Mouse (Mus musculus): ENCODE data around the gene Rngtt. TPM values are rescaled to one million over a fixed set of nuclear protein-coding genes. Genes with fewer than 3 reads are reported as not detected.
"Not testable (repeated sequence)": the region's sequence is repeated elsewhere in the genome, so short reads cannot be mapped to it uniquely, and the experiment has no call there.

Rngtt gene
- polyA plus RNA-seq, 1 experiment from 2014 or later, result 19.0 TPM

DNA sequence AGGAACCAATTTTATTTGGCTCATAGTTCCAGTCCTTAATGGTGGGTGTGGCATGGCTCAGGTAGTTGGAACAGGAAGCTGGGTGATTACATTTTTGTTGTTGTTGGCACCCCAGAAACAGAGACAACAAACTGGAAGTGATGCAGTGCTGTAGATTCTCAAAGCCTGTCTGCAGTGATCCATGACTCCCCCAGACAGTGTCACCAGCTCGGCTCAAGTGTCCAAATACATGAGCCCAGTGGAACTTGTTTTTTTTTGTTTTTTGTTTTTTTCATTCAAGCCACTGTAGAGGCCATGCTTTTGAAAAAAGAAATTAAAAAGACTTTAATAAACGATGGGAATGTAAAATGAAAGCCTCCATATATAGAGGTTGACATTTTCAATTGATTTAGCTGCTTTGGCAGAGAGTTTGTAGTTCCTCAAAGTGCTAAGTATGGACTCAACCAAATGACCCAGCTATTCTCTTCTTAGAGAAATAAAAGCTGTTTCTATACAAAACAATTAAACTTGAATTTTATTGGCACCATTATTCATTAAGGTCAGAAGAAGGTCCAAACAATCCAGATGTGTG is 95.7 kb downstream of the Rngtt start:
- 83% methylated on average over 2 of the region's 2 CpGs for WGBS
- Histone ChIP-seq H3K27me3 (no peaks in the 10 kb centered on the region), H3K9me3 (no peaks in the 10 kb centered on the region), H3K27ac (replicated peaks) (no peak overlapping the region), H3K4me1 (replicated peaks) (no peaks in the 10 kb centered on the region), H3K4me3 (no peak overlapping the region), H3K4me2 (no peak overlapping the region), H3K9ac (no peak overlapping the region), H3K36me3 (peaks cover 2% of the 10 kb centered on the region; the same call in 1 of the 2 replicates)
- ATAC-seq (ENCODE audit: low FRiP score, low read depth), result no peak

DNA sequence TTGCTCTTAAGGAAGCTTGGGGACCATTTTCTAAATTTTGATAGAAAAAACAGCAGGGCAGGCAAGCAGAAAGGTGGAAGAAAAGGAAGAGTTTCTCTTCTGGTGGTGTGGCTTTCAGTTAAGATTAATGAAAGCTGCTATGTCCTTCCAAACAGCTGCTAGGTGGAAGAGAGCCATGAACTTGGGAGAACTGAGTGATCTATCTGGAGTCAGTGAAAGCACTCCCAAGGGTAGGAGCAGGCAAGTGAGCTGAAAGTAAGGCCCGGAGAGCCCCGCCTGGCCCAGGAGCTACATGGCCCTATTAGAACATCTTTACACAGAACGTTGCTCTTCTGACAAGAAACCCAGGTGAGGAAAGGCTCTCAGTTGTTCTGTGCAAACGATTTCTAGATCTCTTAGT is 103.7 kb downstream of the Rngtt start:
- no peak overlapping the region for H3K27ac ChIP-seq (replicated peaks)
- H3K27me3 ChIP-seq, result no peaks in the 10 kb centered on the region
- no peaks in the 10 kb centered on the region for H3K9me3 ChIP-seq
- ATAC-seq (ENCODE audit: low FRiP score, low read depth), result no peak
- H3K4me1 ChIP-seq (replicated peaks), result no peaks in the 10 kb centered on the region
- no peak overlapping the region for H3K4me2 ChIP-seq
- no peak overlapping the region for H3K4me3 ChIP-seq
- H3K36me3 ChIP-seq, result no peaks in the 10 kb centered on the region
- WGBS, result 69% methylated on average over 4 of the region's 4 CpGs
- no peak overlapping the region for H3K9ac ChIP-seq

DNA sequence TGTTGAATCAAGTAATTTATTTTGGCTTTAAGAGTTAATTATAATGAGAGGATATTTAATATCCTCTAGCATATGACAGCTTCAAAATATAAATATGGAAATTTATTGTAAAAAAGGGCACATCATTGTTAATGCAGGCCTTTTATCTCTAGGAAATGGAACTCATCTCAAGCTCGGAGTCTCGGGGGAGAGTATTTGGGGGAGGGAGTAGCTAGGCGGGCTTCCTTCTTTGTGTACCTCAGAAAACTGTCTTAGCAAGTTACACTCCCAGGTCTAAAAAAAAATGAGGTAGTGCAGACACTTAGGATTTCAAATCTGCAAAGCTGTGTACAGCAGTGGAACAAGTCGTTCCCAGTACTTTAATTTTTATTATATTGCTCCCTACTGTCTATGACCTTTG is 104.7 kb downstream of the Rngtt start:
- Histone ChIP-seq H3K27ac (replicated peaks) (no peak overlapping the region), H3K9me3 (no peaks in the 10 kb centered on the region), H3K4me3 (no peak overlapping the region), H3K9ac (no peak overlapping the region), H3K4me2 (no peak overlapping the region), H3K36me3 (no peaks in the 10 kb centered on the region), H3K27me3 (no peaks in the 10 kb centered on the region), H3K4me1 (replicated peaks) (no peaks in the 10 kb centered on the region)
- 47% methylated on average over 4 of the region's 4 CpGs for WGBS
- no peak for ATAC-seq (ENCODE audit: low FRiP score, low read depth)

DNA sequence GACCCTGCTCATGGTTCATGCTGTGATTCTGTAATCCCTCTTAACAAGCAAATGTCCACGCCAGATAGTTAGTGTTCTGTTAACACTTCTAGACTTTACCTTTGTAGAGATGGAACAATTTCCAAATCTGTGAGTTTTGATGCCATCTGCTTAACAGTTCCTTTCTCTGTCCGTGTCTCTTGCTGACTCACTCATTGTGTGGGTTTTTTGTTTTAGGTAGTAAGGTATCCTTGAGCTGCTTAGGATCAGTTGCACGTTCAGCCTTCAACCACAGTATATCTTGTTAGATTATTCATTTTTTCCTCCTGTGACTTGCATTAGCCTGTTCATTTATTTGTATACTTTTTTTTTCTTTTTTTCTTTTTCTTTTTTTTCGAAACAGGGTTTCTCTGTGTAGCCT is 107.3 kb downstream of the Rngtt start:
- H3K36me3 ChIP-seq, result no peaks in the 10 kb centered on the region
- H3K4me3 ChIP-seq, result no peak overlapping the region
- 91% methylated on average over 4 of the region's 4 CpGs for WGBS
- ATAC-seq (ENCODE audit: low FRiP score, low read depth), result no peak
- no peak overlapping the region for H3K27ac ChIP-seq (replicated peaks)
- H3K4me2 ChIP-seq, result no peak overlapping the region
- H3K27me3 ChIP-seq, result no peaks in the 10 kb centered on the region
- H3K9ac ChIP-seq, result no peak overlapping the region
- H3K4me1 ChIP-seq (replicated peaks), result no peaks in the 10 kb centered on the region
- H3K9me3 ChIP-seq, result no peaks in the 10 kb centered on the region

DNA sequence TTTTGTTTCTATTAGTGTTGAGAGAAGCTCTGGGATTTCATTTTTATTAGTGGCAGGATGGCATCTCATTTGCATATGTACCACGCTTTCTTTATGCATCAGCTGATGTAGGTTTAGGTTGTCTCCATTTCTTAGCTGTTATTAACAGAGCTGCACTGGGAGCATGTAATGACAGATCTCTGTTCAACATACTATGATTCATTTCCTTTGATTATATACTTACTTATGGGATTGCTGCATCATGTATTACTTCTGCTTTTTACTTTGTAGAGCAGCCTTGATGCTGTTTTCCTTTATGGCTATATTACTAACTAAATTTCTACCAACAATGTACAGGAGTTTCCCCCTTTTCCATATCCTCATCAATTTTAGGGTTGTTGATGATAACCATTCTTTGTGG is 109.5 kb downstream of the Rngtt start:
- no peak for ATAC-seq (ENCODE audit: low FRiP score, low read depth)
- Histone ChIP-seq H3K27me3 (no peaks in the 10 kb centered on the region), H3K36me3 (no peaks in the 10 kb centered on the region), H3K4me3 (no peak overlapping the region), H3K4me2 (no peak overlapping the region), H3K4me1 (replicated peaks) (no peaks in the 10 kb centered on the region), H3K9ac (no peak overlapping the region), H3K9me3 (no peaks in the 10 kb centered on the region), H3K27ac (replicated peaks) (no peak overlapping the region)
- 61% methylated on average over 1 of the region's 1 CpGs for WGBS

DNA sequence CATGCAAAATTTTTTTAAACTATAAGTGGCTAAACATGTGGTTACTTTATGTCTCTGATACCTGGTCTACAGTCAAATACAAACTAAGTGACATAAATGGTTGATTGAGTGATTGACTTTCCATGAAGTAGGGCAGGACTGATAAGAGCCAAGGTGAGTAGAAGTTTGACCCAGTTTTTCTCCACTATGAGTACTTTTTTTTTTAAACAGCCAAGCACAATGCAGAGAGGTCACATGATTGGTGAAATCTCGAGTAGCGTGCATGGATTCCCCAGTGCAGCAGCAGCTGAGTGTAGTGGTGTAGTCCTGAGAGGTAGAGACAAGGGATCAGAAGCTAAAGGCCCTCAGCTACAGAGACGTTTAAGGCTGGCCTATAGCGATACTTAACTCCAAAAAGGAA is 118.7 kb downstream of the Rngtt start:
- no peaks in the 10 kb centered on the region for H3K4me1 ChIP-seq (replicated peaks)

DNA sequence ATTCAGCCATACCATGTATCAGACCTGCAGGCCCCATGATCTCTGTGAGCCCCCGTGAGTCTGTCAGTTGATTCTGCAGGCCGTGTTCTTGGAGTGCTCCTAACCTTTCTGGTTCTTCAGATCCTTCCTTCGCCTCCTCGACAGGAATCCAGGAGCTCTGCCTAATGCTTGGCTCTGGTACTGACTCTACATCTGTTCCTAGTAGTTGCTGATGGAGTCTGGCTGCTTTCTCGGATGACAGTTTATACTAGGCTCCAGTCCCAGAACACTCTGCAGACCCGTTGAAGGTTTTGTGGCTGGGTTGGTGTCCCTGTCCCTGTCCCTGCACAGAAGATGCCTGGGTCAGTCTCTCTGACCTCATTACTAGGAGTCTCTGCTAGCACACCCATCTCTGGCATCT is 131.8 kb downstream of the Rngtt start:
- Histone ChIP-seq H3K27me3 (no peaks in the 10 kb centered on the region), H3K4me2 (no peak overlapping the region), H3K4me1 (replicated peaks) (no peaks in the 10 kb centered on the region), H3K36me3 (no peaks in the 10 kb centered on the region), H3K9ac (no peak overlapping the region), H3K9me3 (no peaks in the 10 kb centered on the region), H3K4me3 (no peak overlapping the region), H3K27ac (replicated peaks) (no peak overlapping the region)
- 93% methylated on average over 6 of the region's 6 CpGs for WGBS
- no peak for ATAC-seq (ENCODE audit: low FRiP score, low read depth)

More for the DNA sequence above, 118.7 kb downstream of the Rngtt start:
- Histone ChIP-seq H3K4me2 (no peak overlapping the region), H3K9ac (no peak overlapping the region), H3K36me3 (no peaks in the 10 kb centered on the region), H3K27me3 (no peaks in the 10 kb centered on the region), H3K4me3 (no peak overlapping the region), H3K9me3 (no peaks in the 10 kb centered on the region), H3K27ac (replicated peaks) (no peak overlapping the region)
- WGBS, result 63% methylated on average over 4 of the region's 4 CpGs
- ATAC-seq (ENCODE audit: low FRiP score, low read depth), result no peak

DNA sequence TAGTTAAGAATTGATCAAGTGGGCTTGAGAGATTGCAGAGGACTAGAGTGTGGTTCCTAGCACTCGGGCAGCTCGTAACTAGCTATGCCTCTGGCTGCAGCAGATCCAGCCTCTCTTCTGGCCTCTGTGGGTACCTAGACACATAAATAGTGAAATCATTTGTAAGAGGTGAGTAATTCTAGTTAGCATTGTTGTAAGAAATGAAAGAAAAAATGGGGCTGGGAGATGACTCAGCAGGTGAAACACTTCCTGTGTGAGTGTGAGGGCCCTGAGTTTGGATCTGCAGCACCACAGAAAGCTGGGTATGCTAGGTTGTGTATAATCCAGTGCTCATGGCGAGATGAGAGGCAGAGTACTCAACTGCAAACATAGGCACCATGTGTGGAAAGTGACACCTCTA is 136.2 kb downstream of the Rngtt start:
- Histone ChIP-seq H3K9ac (no peak overlapping the region), H3K36me3 (no peaks in the 10 kb centered on the region), H3K4me1 (replicated peaks) (no peaks in the 10 kb centered on the region), H3K9me3 (no peaks in the 10 kb centered on the region), H3K4me2 (no peak overlapping the region), H3K27me3 (no peaks in the 10 kb centered on the region), H3K27ac (replicated peaks) (no peak overlapping the region), H3K4me3 (no peak overlapping the region)
- no peak for ATAC-seq (ENCODE audit: low FRiP score, low read depth)
- WGBS, result 94% methylated on average over 3 of the region's 3 CpGs

DNA sequence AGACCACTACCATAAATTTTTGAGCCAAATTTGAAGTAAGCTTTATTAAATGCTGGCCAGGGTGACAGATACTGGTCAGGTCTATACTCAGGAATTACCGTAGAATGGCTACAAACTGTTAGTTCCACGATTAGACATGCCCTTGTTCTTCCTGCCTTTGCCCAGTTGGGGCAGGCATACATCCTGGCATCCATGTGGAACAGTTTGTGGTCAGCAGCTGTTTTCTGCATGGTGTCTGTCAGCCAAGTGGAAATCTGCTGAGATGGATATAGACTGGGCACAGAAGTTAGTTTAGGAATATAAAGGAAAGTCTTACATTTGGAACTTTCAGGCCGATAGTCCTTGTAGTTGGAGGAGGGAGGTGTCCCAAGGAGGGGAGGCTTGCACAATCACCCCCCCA is 136.8 kb downstream of the Rngtt start:
- no peak for ATAC-seq (ENCODE audit: low FRiP score, low read depth)
- 86% methylated on average over 3 of the region's 3 CpGs for WGBS
- Histone ChIP-seq H3K27ac (replicated peaks) (no peak overlapping the region), H3K4me2 (no peak overlapping the region), H3K9me3 (no peaks in the 10 kb centered on the region), H3K4me3 (no peak overlapping the region), H3K36me3 (no peaks in the 10 kb centered on the region), H3K4me1 (replicated peaks) (no peaks in the 10 kb centered on the region), H3K27me3 (no peaks in the 10 kb centered on the region), H3K9ac (no peak overlapping the region)

DNA sequence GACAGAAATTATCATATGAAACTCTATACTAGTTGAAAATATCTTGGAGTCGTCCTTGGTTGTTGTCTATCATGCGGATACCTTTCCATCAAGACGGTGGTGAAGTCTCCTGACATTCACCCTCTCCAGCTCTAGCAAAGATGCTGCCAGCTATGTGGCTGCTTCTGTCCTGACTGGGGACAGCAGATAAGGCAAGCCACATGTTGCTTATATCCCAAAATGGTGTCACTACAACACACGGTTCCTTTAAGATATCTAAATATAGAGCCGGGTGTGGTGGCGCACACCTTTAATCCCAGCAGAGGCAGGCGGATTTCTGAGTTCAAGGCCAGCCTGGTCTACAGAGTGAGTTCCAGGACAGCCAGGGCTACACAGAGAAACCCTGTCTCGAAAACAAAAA is 140.2 kb downstream of the Rngtt start:
- not testable (repeated sequence) for H3K27ac ChIP-seq (replicated peaks); H3K9me3 ChIP-seq; H3K36me3 ChIP-seq; H3K4me1 ChIP-seq (replicated peaks); H3K27me3 ChIP-seq; H3K4me2 ChIP-seq; ATAC-seq (ENCODE audit: low FRiP score, low read depth); H3K9ac ChIP-seq; H3K4me3 ChIP-seq
- 94% methylated on average over 8 of the region's 8 CpGs for WGBS

DNA sequence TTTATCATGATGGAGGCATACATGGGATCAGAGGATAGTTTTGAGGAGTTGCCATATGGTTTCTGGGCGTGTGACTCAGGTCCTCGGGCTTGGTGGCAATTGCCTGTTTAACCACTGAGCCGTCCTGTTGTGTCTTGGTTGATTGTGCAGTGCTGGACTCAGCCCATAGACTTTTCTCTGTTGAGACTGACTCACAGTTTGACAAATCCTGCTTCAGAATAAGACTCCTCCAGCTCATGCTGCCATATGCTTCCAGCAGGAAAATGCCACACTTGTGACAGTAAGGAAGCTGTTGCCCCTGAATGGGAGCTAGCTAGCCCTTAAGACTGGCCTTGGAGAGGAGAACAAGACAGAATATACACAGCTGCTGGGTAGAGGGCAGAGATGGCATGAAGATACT is 149.7 kb downstream of the Rngtt start:
- no peak for ATAC-seq (ENCODE audit: low FRiP score, low read depth)
- Histone ChIP-seq H3K9me3 (no peaks in the 10 kb centered on the region), H3K36me3 (no peaks in the 10 kb centered on the region), H3K4me1 (replicated peaks) (no peaks in the 10 kb centered on the region), H3K4me3 (no peak overlapping the region), H3K4me2 (no peak overlapping the region), H3K9ac (no peak overlapping the region), H3K27ac (replicated peaks) (no peak overlapping the region), H3K27me3 (no peaks in the 10 kb centered on the region)
- 95% methylated on average over 3 of the region's 3 CpGs for WGBS

DNA sequence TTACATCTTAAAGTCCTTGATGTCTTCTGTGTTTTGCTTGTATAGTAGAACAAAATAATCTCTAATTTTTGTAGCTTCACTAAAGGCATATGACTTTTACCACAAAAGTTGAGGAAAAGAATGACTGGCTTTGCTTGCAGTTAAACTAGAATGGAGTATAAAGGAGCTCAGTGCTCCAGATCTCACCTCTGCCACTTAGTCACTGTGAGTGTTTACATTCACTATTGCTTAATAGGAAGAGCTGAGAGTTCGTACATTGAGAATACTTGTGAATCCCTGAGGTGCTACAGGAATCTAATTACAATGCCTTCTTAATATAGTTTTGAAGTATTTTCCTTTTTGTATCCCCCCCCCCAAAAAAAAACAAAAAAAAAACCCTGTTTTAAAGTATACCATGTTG is 154.3 kb downstream of the Rngtt start:
- Histone ChIP-seq H3K27ac (replicated peaks) (no peak overlapping the region), H3K4me3 (no peak overlapping the region), H3K36me3 (no peaks in the 10 kb centered on the region), H3K9me3 (no peaks in the 10 kb centered on the region), H3K9ac (no peak overlapping the region), H3K4me1 (replicated peaks) (no peaks in the 10 kb centered on the region), H3K4me2 (no peak overlapping the region), H3K27me3 (no peaks in the 10 kb centered on the region)
- no peak for ATAC-seq (ENCODE audit: low FRiP score, low read depth)
- 76% methylated on average over 1 of the region's 1 CpGs for WGBS

DNA sequence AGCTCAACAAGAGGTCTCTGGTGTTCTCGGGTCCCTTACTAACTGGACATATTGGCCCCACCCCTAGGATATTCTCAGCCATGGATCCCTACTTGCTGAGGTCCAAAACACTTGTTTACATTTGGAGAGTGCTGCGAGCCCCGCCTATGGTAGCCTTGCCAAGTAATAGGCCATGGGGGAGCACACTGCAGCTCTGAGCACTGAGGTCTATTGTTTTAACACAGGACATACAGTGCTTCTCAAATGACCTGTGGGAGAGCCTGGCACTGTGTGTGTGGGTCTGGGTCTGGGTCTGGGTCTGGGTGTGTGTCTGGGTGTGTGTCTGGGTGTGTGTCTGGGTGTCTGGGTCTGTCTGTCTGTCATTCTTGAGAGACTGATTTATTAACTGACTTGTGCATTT is 155.8 kb downstream of the Rngtt start:
- Histone ChIP-seq H3K9ac (no peak overlapping the region), H3K4me1 (replicated peaks) (no peaks in the 10 kb centered on the region), H3K9me3 (no peaks in the 10 kb centered on the region), H3K4me2 (no peak overlapping the region), H3K36me3 (no peaks in the 10 kb centered on the region), H3K4me3 (no peak overlapping the region), H3K27ac (replicated peaks) (no peak overlapping the region), H3K27me3 (no peaks in the 10 kb centered on the region)
- WGBS, result 95% methylated on average over 3 of the region's 3 CpGs
- ATAC-seq (ENCODE audit: low FRiP score, low read depth), result 0 out of 2 replicates have a peak, but pooled peaks have one; percentile 38

All from hindbrain, embryonic 15.5 days (tissue).